Mouse (Mus musculus) cerebellum, adult 11-12 months (tissue): Measurements from ENCODE around the gene Spata2.
A peak's percentile ranks its signal among the peaks of the same experiment; 100 is the strongest.

Experiments
- DNase-seq: peaks from one replicate; pipeline ENCODE4 v3.0.0; 2022

Gene Spata2

DNA sequence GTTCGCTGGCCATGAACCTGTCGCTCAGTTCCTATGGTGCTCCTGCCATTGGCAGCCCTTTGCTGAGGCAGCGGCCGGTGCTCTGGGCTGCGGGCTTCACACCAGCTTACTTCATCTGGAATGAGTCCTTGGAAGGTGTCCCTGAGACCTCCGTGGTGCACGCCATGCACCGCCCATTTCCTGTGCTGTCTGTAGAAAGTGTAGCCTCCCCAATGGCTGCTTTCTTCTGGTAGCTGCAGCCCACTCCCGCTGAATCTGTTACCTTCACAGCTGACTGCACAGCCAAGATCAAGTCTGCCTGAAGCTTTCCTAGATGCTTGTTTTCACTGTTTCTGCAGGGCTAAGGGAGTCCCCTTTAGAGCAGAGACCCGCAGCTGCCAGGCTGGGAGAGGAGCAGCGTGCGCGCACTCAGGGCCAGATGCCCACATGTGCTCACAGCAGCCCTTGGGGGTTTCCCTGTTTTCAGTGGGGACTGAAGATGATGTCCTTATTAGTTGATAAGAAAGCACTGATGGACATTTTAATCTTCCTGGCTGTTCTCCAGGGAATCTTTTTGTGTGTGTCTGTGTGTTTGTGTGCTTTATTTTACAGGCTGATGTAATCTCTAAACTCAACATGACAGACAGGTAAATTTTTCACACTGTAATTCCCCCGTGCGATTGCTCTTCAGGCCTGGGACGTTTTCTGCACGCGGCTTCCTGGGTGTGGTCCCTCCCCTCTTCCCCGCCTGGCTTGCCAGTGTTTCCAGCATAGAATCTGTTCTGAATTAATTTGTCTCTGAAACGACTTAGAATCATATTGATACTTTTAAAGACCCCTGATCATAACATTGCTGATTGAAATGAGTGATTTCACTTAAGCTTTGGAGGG is 46.5 kb downstream of the Spata2 start:
- DNase-seq = no peak

DNA sequence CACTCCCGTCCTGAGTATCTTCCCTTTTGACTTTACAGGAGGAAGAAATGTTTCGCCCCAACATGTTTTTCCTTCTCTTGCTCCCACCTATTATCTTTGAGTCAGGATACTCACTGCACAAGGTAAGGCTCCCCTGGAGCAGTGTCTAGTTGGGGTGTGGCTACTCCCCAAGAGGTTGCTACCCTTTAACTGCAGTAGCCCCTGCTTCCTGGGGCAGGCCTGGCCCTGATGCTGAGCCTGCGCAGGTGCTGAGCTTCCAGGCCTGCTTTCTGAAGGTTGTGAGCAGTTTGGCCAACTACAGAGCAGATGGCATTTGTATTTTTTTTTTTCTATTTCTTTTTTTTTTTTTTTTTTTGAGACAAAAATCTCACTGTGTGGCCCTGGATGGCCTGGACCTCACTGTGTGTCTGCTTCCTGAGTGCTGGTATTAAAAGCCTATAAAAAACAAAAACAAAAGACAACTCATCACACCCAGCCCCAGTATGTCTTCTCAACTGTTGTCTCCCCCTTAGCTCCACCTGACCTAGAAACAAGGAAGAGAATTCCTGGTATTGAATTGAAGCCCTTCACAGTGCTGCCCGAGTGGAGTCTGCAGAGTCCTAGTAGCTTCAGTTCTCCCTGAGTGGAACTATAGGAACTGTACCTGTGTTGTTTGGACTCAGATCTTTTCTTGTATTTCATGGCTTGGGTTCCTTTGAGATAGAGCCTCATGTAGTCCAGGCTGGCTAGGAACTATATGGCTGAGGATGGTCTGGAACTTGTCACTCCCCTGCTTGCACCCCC is 49.1 kb downstream of the Spata2 start:
- peak; percentile 84 for DNase-seq

DNA sequence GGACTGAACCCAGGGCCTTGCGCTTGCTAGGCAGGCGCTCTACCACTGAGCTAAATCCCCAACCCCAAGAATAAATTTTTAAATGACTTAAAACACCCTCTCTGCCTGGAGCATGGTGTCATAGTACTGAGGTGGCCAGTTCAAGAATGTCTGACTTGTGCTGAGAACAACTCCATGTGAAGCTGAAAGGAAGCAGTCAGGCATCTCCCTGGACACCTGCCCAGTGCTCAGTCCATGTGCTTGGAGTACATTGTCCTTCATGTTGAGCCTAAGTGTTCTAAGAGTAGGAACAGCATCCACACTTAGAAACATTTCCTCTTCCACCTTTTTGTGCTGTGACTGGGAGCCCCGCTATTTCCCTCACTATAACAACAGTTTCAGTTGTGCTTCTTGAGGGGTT is 53.3 kb downstream of the Spata2 start:
- no peak for DNase-seq

DNA sequence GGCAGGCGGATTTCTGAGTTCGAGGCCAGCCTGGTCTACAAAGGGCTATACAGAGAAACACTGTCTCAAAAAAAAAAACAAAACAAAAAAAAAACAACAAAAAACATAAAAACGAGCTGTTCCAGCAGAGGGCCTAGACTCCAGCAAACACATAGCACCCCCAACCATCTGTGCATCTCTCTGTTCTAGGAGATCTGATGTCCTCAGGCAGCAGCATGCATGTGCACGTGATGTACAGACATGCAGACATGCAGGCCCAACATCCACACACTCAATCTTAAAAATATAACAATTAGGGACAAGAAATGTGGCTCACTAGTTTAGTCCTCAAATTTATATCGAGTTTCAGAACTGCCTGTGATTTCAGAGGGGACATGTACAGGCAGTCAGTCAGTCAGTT is 56.3 kb downstream of the Spata2 start:
- DNase-seq = no peak

DNA sequence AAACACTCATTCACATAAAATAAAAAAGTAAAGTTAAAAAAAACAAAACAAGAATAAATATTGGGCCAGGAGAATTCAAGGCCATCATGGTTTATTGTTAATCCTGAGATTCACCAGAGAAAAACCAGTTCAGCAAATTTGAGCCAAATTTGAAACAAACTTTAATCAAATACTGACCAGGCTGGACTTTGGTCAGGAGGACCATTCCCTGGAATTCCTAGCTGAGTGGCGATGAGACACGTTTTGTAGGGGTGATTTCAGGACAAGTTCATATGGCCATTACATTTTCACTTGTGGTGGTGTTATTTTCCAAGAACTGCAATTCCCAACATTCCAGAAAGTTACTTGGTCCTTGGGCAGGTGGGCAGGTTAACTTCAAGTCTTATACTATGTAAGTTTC is 57.1 kb downstream of the Spata2 start:
- no peak for DNase-seq

DNA sequence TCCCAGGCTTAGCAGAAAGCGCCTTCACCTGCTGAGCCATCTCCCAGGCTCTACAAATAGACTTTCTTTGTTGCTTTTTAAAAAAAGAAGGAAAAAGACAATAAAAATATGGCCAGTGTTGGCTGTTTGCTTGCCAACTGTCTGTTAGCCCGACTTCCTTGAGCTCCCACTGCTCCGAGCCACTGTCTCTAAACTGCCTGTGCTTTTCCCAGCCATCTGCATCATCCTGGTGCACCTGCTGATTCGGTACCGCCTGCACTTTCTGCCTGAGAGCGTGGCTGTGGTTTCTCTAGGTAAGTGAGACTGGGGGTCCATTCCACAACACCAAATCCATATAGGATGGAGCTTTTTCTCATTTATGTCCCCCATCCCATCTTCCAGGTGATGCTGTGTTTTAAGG is 58.1 kb downstream of the Spata2 start:
- DNase-seq = peak; percentile 73

DNA sequence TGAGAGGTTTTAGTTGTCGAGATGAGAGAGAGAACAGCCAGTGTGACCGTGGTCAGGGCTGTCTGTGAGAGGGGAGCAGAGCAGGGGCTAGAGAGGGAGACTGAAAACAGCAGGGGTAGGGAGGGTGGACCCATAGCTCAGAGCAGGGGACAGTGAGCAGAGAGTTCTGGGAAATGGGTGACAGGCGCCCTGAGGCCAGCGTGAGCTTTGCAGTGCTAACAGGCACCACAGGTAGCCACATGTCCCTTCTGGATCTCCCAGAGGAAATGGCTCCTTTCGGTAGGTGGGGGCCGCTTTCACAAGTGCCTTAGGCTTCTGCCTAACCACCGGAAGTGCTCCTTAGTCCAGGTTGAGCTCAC is 61.3 kb downstream of the Spata2 start:
- DNase-seq = no peak
